Mouse (Mus musculus): ENCODE measurements around the gene Mutyh. TPM values are rescaled to one million over a fixed set of nuclear protein-coding genes. Genes with fewer than 3 reads are reported as not detected.

Gene Mutyh
- polyA plus RNA-seq, 1 experiment from 2014 or later, result 8.8 TPM

- ATAC-seq (replicated peaks; ENCODE audit: low FRiP score, low read depth), result no peak
- H3K27me3 ChIP-seq (ENCODE audit: insufficient read depth, low read length), result no peaks in the 10 kb centered on the region
- H3K9ac ChIP-seq (ENCODE audit: low read depth, low read length), result no peak overlapping the region
- no peaks in the 10 kb centered on the region for H3K36me3 ChIP-seq (ENCODE audit: insufficient read depth, low read length)
- H3K4me2 ChIP-seq (ENCODE audit: low read length), result no peak overlapping the region
- TF ChIP-seq CTCF (IDR thresholded peaks at IDR 0.05; ENCODE audit: low read depth), result no peak
- DNase-seq (ENCODE audit: low spot score), result no peak
- H3K4me3 ChIP-seq (replicated peaks; ENCODE audit: low read depth, low read length), result no peak overlapping the region
- no peaks in the 10 kb centered on the region for H3K9me3 ChIP-seq (replicated peaks; ENCODE audit: low read length)
- WGBS, result 22% methylated on average over 2 of the region's 2 CpGs
- no peaks in the 10 kb centered on the region for H3K4me1 ChIP-seq (replicated peaks; ENCODE audit: insufficient read depth, low read length)
- no peak overlapping the region for H3K27ac ChIP-seq
Measured at GRCm38 (mm10) chr4:116854286-116854685, 46.8 kb downstream of the Mutyh start.

GRCm38 (mm10) chr4:116857203-116857602 is 49.7 kb downstream of the Mutyh start:
- no peak overlapping the region for H3K4me3 ChIP-seq (replicated peaks; ENCODE audit: low read depth, low read length)
- H3K27ac ChIP-seq, result no peak overlapping the region
- no peaks in the 10 kb centered on the region for H3K27me3 ChIP-seq (ENCODE audit: insufficient read depth, low read length)
- H3K9ac ChIP-seq (ENCODE audit: low read depth, low read length), result no peak overlapping the region
- ATAC-seq (replicated peaks; ENCODE audit: low FRiP score, low read depth) (no peak), DNase-seq (ENCODE audit: low spot score) (no peak)
- no peak for TF ChIP-seq CTCF (IDR thresholded peaks at IDR 0.05; ENCODE audit: low read depth)
- no peaks in the 10 kb centered on the region for H3K9me3 ChIP-seq (replicated peaks; ENCODE audit: low read length)
- no peak overlapping the region for H3K4me2 ChIP-seq (ENCODE audit: low read length)
- no peaks in the 10 kb centered on the region for H3K4me1 ChIP-seq (replicated peaks; ENCODE audit: insufficient read depth, low read length)
- H3K36me3 ChIP-seq (ENCODE audit: insufficient read depth, low read length), result no peaks in the 10 kb centered on the region
- 83% methylated on average over 10 of the region's 10 CpGs for WGBS

GRCm38 (mm10) chr4:116859711-116860110 is 52.2 kb downstream of the Mutyh start:
- Histone ChIP-seq H3K9me3 (replicated peaks; ENCODE audit: low read length) (no peaks in the 10 kb centered on the region), H3K27ac (no peak overlapping the region), H3K4me2 (ENCODE audit: low read length) (no peak overlapping the region), H3K27me3 (ENCODE audit: insufficient read depth, low read length) (no peaks in the 10 kb centered on the region), H3K36me3 (ENCODE audit: insufficient read depth, low read length) (no peaks in the 10 kb centered on the region), H3K4me3 (replicated peaks; ENCODE audit: low read depth, low read length) (no peak overlapping the region), H3K9ac (ENCODE audit: low read depth, low read length) (no peak overlapping the region), H3K4me1 (replicated peaks; ENCODE audit: insufficient read depth, low read length) (no peaks in the 10 kb centered on the region)
- 0 out of 2 replicates have a peak, but pooled peaks have one; percentile 52 for ATAC-seq (replicated peaks; ENCODE audit: low FRiP score, low read depth)
- DNase-seq (ENCODE audit: low spot score), result peak; percentile 34
- WGBS, result 50% methylated on average over 5 of the region's 5 CpGs
- TF ChIP-seq CTCF (IDR thresholded peaks at IDR 0.05; ENCODE audit: low read depth), result no peak

DNA sequence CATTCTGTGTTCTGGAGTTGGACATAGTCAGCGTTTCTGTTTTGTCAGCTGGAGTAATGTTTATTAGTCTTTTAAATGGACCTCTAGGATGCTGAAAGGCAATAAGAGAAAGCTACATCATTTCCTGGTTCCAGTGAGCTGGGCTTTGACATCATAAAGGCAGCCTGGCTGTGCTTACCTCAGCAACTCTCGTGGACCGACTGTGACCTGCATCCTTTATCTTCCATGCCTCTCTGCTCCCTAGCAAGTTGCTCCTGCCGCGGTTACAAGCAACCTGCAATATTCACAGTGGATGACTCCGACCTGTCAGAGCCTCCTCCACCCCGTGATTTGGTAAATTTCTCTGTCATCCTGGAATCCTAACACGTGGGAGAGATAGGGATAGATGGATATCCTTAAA is 54.5 kb downstream of the Mutyh start:
- H3K4me3 ChIP-seq (replicated peaks; ENCODE audit: low read depth, low read length), result no peak overlapping the region
- H3K9me3 ChIP-seq (replicated peaks; ENCODE audit: low read length), result no peaks in the 10 kb centered on the region
- no peak for DNase-seq (ENCODE audit: low spot score)
- H3K27ac ChIP-seq, result no peak overlapping the region
- no peaks in the 10 kb centered on the region for H3K36me3 ChIP-seq (ENCODE audit: insufficient read depth, low read length)
- WGBS, result 21% methylated on average over 8 of the region's 8 CpGs
- ATAC-seq (replicated peaks; ENCODE audit: low FRiP score, low read depth), result no peak
- no peak for TF ChIP-seq CTCF (IDR thresholded peaks at IDR 0.05; ENCODE audit: low read depth)
- no peak overlapping the region for H3K4me2 ChIP-seq (ENCODE audit: low read length)
- no peaks in the 10 kb centered on the region for H3K27me3 ChIP-seq (ENCODE audit: insufficient read depth, low read length)
- no peaks in the 10 kb centered on the region for H3K4me1 ChIP-seq (replicated peaks; ENCODE audit: insufficient read depth, low read length)
- no peak overlapping the region for H3K9ac ChIP-seq (ENCODE audit: low read depth, low read length)

Other genes starting within 250 kb of the Mutyh start
- gene Ccdc17, start 211.1 kb upstream of the Mutyh start, polyA plus RNA-seq (2015; fragmentation: Nextera tagmentation; extraction: Ambion mirVana), result 5.9 and 7.9 TPM in 2 replicates
- gene Nasp, start 179.8 kb upstream of the Mutyh start, polyA plus RNA-seq (2015; fragmentation: Nextera tagmentation; extraction: Ambion mirVana), result 82.7 and 89.6 TPM in 2 replicates
- gene Akr1a1, start 156.0 kb upstream of the Mutyh start, polyA plus RNA-seq (2015; fragmentation: Nextera tagmentation; extraction: Ambion mirVana), result 966 and 1,010 TPM in 2 replicates
- gene Prdx1, start 122.2 kb upstream of the Mutyh start, polyA plus RNA-seq (2015; fragmentation: Nextera tagmentation; extraction: Ambion mirVana), result 2,101 and 2,104 TPM in 2 replicates
- 20.3 and 21.8 TPM in 2 replicates for gene Mmachc, start 99.3 kb upstream of the Mutyh start, polyA plus RNA-seq (2015; fragmentation: Nextera tagmentation; extraction: Ambion mirVana)
- 24.5 and 25.8 TPM in 2 replicates for gene Ccdc163, start 99.2 kb upstream of the Mutyh start, polyA plus RNA-seq (2015; fragmentation: Nextera tagmentation; extraction: Ambion mirVana)
- gene Tesk2, start 86.8 kb upstream of the Mutyh start, polyA plus RNA-seq (2015; fragmentation: Nextera tagmentation; extraction: Ambion mirVana), result 8.0 and 8.3 TPM in 2 replicates
- gene Toe1, start 83 bp upstream of the Mutyh start, polyA plus RNA-seq (2015; fragmentation: Nextera tagmentation; extraction: Ambion mirVana), result 28.9 and 30.8 TPM in 2 replicates
- 2.2 and 2.3 TPM in 2 replicates for gene Hpdl, start 14.0 kb downstream of the Mutyh start, polyA plus RNA-seq (2015; fragmentation: Nextera tagmentation; extraction: Ambion mirVana)
- gene Zswim5, start 69.7 kb downstream of the Mutyh start, polyA plus RNA-seq (2015; fragmentation: Nextera tagmentation; extraction: Ambion mirVana), result 1.4 and 1.5 TPM in 2 replicates
- 91.1 and 92.5 TPM in 2 replicates for gene Urod, start 186.7 kb downstream of the Mutyh start, polyA plus RNA-seq (2015; fragmentation: Nextera tagmentation; extraction: Ambion mirVana)
- gene Hectd3, start 187.6 kb downstream of the Mutyh start, polyA plus RNA-seq (2015; fragmentation: Nextera tagmentation; extraction: Ambion mirVana), result 9.5 and 10.3 TPM in 2 replicates
- gene Eif2b3, start 211.7 kb downstream of the Mutyh start, polyA plus RNA-seq (2015; fragmentation: Nextera tagmentation; extraction: Ambion mirVana), result 41.0 and 44.9 TPM in 2 replicates